Mouse (Mus musculus) small intestine, adult 2 months (tissue): ENCODE results near the gene Foxm1. TPM values are rescaled to one million over a fixed set of nuclear protein-coding genes. Genes with fewer than 3 reads are reported as not detected.

Experiments used
- H3K27ac ChIP-seq: fragments of 200-500 bp; 2 replicates; pipeline ENCODE4 v1.5.1; 2012; ENCODE audit warnings: low read depth, low read length, control low read depth, inconsistent platforms; ENCODE audit not compliant: insufficient read depth
- H3K27me3 ChIP-seq: fragments of 200-500 bp; 2 replicates; pipeline ENCODE4 v1.6.1; 2012; ENCODE audit warnings: mild to moderate bottlenecking, moderate library complexity, low read length, inconsistent platforms; ENCODE audit not compliant: control insufficient read depth, insufficient read depth
- H3K36me3 ChIP-seq: fragments of 200-500 bp; 2 replicates; pipeline ENCODE4 v1.6.1; 2012; ENCODE audit warnings: mild to moderate bottlenecking, low read length, control low read depth, inconsistent platforms; ENCODE audit not compliant: control insufficient read depth, insufficient read depth
- H3K4me1 ChIP-seq: fragments of 200-500 bp; 2 replicates; pipeline ENCODE4 v1.6.1; 2012; ENCODE audit warnings: low read length, inconsistent platforms, mixed read lengths; ENCODE audit not compliant: control insufficient read depth, insufficient read depth, insufficient read length
- H3K4me3 ChIP-seq: fragments of 200-500 bp; 2 replicates; pipeline ENCODE4 v1.5.1; 2012; ENCODE audit warnings: low read depth, mild to moderate bottlenecking, control low read depth, inconsistent platforms, low read length, moderate library complexity
- CTCF ChIP-seq: fragments of 200-500 bp; IDR thresholded peaks from 2 replicates; pipeline ENCODE4 v1.5.1; 2012; ENCODE audit warnings: low read depth, mild to moderate bottlenecking, control low read depth, inconsistent platforms, low read length, moderate library complexity, mixed read lengths; ENCODE audit not compliant: insufficient replicate concordance, insufficient read length; ENCODE audit errors: extremely low read depth
- POLR2A ChIP-seq: fragments of 200-500 bp; IDR thresholded peaks from 2 replicates; pipeline ENCODE4 v1.6.1; 2012; ENCODE audit warnings: low read depth, mild to moderate bottlenecking, control low read depth, inconsistent platforms, low read length, moderate library complexity
- WGBS: fragments of 180-500 bp; shearing (Covaris S2); methylation state at CpG from one replicate; pipeline ENCODE4 v1.1.7; 2018; 5-methylcytosine and 5-hydroxymethylcytosine counted together
- polyA plus RNA-seq: library from polyadenylated mRNA; depleted of rRNA; stranded (reverse); fragments of >200 nt; gene quantifications from 2 replicates; pipeline ENCODE4 v1.2.3, GENCODE M21; 2012; rRNA removed

The Foxm1 gene
- polyA plus RNA-seq = 6.3 and 11.3 TPM in 2 replicates

GRCm38 (mm10) chr6:128362381-128363006 is at the start of gene Foxm1, which contains the start of gene Rhno1:
Foxm1 (plus strand) TSS chr6:128362967.
Rhno1 (minus strand) TSS chr6:128362911.
- Histone ChIP-seq H3K4me3 (peak within 1 kb of the TSS; percentile 78), H3K27me3 (no peaks in the 10 kb centered on the region), H3K4me1 (peaks cover 3% of the 10 kb centered on the region; the same call in 1 of the 2 replicates), H3K27ac (peak within 1 kb of the TSS; percentile 55), H3K36me3 (peaks cover 14% of the 10 kb centered on the region)
- TF ChIP-seq POLR2A = no peak
- TF ChIP-seq CTCF = no peak
- WGBS = under 1% methylated on average over 76 of the region's 76 CpGs

- Histone ChIP-seq H3K27me3 (no peaks in the 10 kb centered on the region), H3K4me1 (no peaks in the 10 kb centered on the region), H3K27ac (no peak overlapping the region), H3K4me3 (no peak overlapping the region), H3K36me3 (no peaks in the 10 kb centered on the region)
- TF ChIP-seq CTCF (no peak), POLR2A (no peak)
- 74% methylated on average over 6 of the region's 6 CpGs for WGBS
Observed at GRCm38 (mm10) chr6:128314796-128315195, 48.0 kb upstream of the Foxm1 start.

GRCm38 (mm10) chr6:128315597-128315996 is 47.2 kb upstream of the Foxm1 start:
- TF ChIP-seq POLR2A (no peak), CTCF (no peak)
- no peak overlapping the region for H3K4me3 ChIP-seq
- no peak overlapping the region for H3K27ac ChIP-seq
- no peaks in the 10 kb centered on the region for H3K4me1 ChIP-seq
- H3K36me3 ChIP-seq = no peaks in the 10 kb centered on the region
- no peaks in the 10 kb centered on the region for H3K27me3 ChIP-seq
- WGBS = 79% methylated on average over 8 of the region's 8 CpGs

GRCm38 (mm10) chr6:128318317-128318716 is 44.5 kb upstream of the Foxm1 start:
- Histone ChIP-seq H3K4me3 (no peak overlapping the region), H3K27ac (no peak overlapping the region), H3K27me3 (no peaks in the 10 kb centered on the region), H3K4me1 (no peaks in the 10 kb centered on the region), H3K36me3 (peaks cover 1% of the 10 kb centered on the region; the same call in 1 of the 2 replicates)
- WGBS = 4% methylated on average over 4 of the region's 4 CpGs
- TF ChIP-seq CTCF (peak; percentile 37), POLR2A (no peak)

GRCm38 (mm10) chr6:128334397-128335124 is 28.2 kb upstream of the Foxm1 start:
- Histone ChIP-seq H3K4me1 (no peaks in the 10 kb centered on the region; the same call in 1 of the 2 replicates), H3K36me3 (no peaks in the 10 kb centered on the region), H3K27ac (no peak overlapping the region), H3K4me3 (no peak overlapping the region), H3K27me3 (no peaks in the 10 kb centered on the region)
- 20% methylated on average over 12 of the region's 12 CpGs for WGBS
- TF ChIP-seq POLR2A (no peak), CTCF (peak; percentile 63; the same call in 1 of the 2 replicates)

- H3K27ac ChIP-seq = no peak overlapping the region
- no peak overlapping the region for H3K4me3 ChIP-seq
- no peaks in the 10 kb centered on the region; the same call in 1 of the 2 replicates for H3K4me1 ChIP-seq
- no peaks in the 10 kb centered on the region for H3K27me3 ChIP-seq
- no peak for TF ChIP-seq POLR2A
- TF ChIP-seq CTCF = no peak
- WGBS = 58% methylated on average over 7 of the region's 7 CpGs
- H3K36me3 ChIP-seq = no peaks in the 10 kb centered on the region
Observed at GRCm38 (mm10) chr6:128337467-128337866, 25.3 kb upstream of the Foxm1 start.

- Histone ChIP-seq H3K27ac (no peak overlapping the region), H3K4me3 (no peak overlapping the region), H3K4me1 (no peaks in the 10 kb centered on the region; the same call in 1 of the 2 replicates), H3K36me3 (no peaks in the 10 kb centered on the region), H3K27me3 (no peaks in the 10 kb centered on the region)
- TF ChIP-seq CTCF (no peak), POLR2A (no peak)
- WGBS = 52% methylated on average over 5 of the region's 5 CpGs
Observed at GRCm38 (mm10) chr6:128338876-128339275, 23.9 kb upstream of the Foxm1 start.
